Mouse (Mus musculus) E14TG2a.4 (cell line): Measurements from ENCODE around the gene Sept9.

Experiments used
- CTCF ChIP-seq: conservative IDR thresholded peaks from 2 replicates; pipeline ENCODE4 v1.5.1; 2014; ENCODE audit warnings: low read length
- NANOG ChIP-seq: IDR thresholded peaks from 2 replicates; pipeline ENCODE4 v1.6.1; 2014; ENCODE audit warnings: borderline replicate concordance, low read length, mixed read lengths
- POU5F1 ChIP-seq: IDR thresholded peaks from 2 replicates; pipeline ENCODE4 v1.6.1; 2014; ENCODE audit warnings: low read length, borderline replicate concordance

DNA sequence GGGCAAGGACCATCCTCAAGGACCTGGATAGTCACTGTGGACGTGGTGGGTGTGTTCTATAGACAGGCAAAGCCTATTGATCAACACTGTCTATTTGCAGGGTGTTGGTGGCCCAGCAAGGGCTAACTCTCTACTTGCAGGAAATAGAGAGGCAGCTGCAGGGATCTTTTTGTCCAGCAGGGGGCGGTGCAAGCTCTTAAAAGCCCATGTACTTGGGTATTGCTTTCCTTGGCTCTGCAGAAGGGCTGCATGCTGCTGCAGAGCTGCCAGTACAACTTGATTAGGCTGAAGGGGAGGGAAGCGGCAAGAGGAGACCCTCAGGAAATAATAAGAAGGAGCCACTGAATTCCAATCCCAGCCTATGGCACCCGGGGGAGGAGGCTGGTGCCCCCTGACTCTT lies 38.7 kb downstream of the Sept9 start:
- TF ChIP-seq CTCF (peak; percentile 98), NANOG (no peak), POU5F1 (no peak)
